Mouse (Mus musculus): Measurements from ENCODE around the gene Tgif1. TPM values are rescaled to one million over a fixed set of nuclear protein-coding genes. Genes with fewer than 3 reads are reported as not detected.

Tgif1 gene
- polyA plus RNA-seq, 1 experiment: 95.7 TPM

- no peak overlapping the region for H3K27ac ChIP-seq (ENCODE audit: insufficient read depth, low read length)
- TF ChIP-seq CTCF (IDR thresholded peaks at IDR 0.05; ENCODE audit: borderline replicate concordance, insufficient read depth, low read length) (no peak), POLR2A (IDR thresholded peaks at IDR 0.05; ENCODE audit: low read depth, low read length) (no peak)
- no peak overlapping the region for H3K4me3 ChIP-seq (ENCODE audit: insufficient read depth, low read length)
- no peaks in the 10 kb centered on the region for H3K4me1 ChIP-seq (ENCODE audit: control insufficient read depth, insufficient read depth, low read length)
Observed at GRCm38 (mm10) chr17:70886641-70887391, 33.5 kb upstream of the Tgif1 start.

- H3K27ac ChIP-seq (ENCODE audit: insufficient read depth, low read length): no peak overlapping the region
- H3K4me1 ChIP-seq (ENCODE audit: control insufficient read depth, insufficient read depth, low read length): no peaks in the 10 kb centered on the region
- H3K4me3 ChIP-seq (ENCODE audit: insufficient read depth, low read length): no peak overlapping the region
- TF ChIP-seq CTCF (IDR thresholded peaks at IDR 0.05; ENCODE audit: borderline replicate concordance, insufficient read depth, low read length) (no peak), POLR2A (IDR thresholded peaks at IDR 0.05; ENCODE audit: low read depth, low read length) (no peak)
Observed at GRCm38 (mm10) chr17:70885868-70886267, 32.5 kb upstream of the Tgif1 start.

GRCm38 (mm10) chr17:70881934-70882333 is 28.6 kb upstream of the Tgif1 start:
- Histone ChIP-seq H3K27ac (ENCODE audit: insufficient read depth, low read length) (no peak overlapping the region), H3K4me3 (ENCODE audit: insufficient read depth, low read length) (no peak overlapping the region), H3K4me1 (ENCODE audit: control insufficient read depth, insufficient read depth, low read length) (peaks cover 9% of the 10 kb centered on the region)
- TF ChIP-seq CTCF (IDR thresholded peaks at IDR 0.05; ENCODE audit: borderline replicate concordance, insufficient read depth, low read length) (no peak), POLR2A (IDR thresholded peaks at IDR 0.05; ENCODE audit: low read depth, low read length) (no peak)

- Histone ChIP-seq H3K4me1 (ENCODE audit: control insufficient read depth, insufficient read depth, low read length) (peaks cover 9% of the 10 kb centered on the region), H3K4me3 (ENCODE audit: insufficient read depth, low read length) (no peak overlapping the region), H3K27ac (ENCODE audit: insufficient read depth, low read length) (no peak overlapping the region)
- TF ChIP-seq POLR2A (IDR thresholded peaks at IDR 0.05; ENCODE audit: low read depth, low read length) (no peak), CTCF (IDR thresholded peaks at IDR 0.05; ENCODE audit: borderline replicate concordance, insufficient read depth, low read length) (no peak)
Observed at GRCm38 (mm10) chr17:70881194-70881593, 27.8 kb upstream of the Tgif1 start.

- no peak for TF ChIP-seq POLR2A (IDR thresholded peaks at IDR 0.05; ENCODE audit: low read depth, low read length)
- no peak for TF ChIP-seq CTCF (IDR thresholded peaks at IDR 0.05; ENCODE audit: borderline replicate concordance, insufficient read depth, low read length)
- H3K4me1 ChIP-seq (ENCODE audit: control insufficient read depth, insufficient read depth, low read length): peaks cover 9% of the 10 kb centered on the region
- H3K27ac ChIP-seq (ENCODE audit: insufficient read depth, low read length): peak overlapping the region; percentile 61; the same call in 1 of the 2 replicates
- H3K4me3 ChIP-seq (ENCODE audit: insufficient read depth, low read length): no peak overlapping the region
Observed at GRCm38 (mm10) chr17:70878237-70878636, 24.9 kb upstream of the Tgif1 start.

- Histone ChIP-seq H3K4me1 (ENCODE audit: control insufficient read depth, insufficient read depth, low read length) (peaks cover 7% of the 10 kb centered on the region), H3K4me3 (ENCODE audit: insufficient read depth, low read length) (no peak overlapping the region), H3K27ac (ENCODE audit: insufficient read depth, low read length) (no peak overlapping the region)
- TF ChIP-seq POLR2A (IDR thresholded peaks at IDR 0.05; ENCODE audit: low read depth, low read length): no peak
- no peak for TF ChIP-seq CTCF (IDR thresholded peaks at IDR 0.05; ENCODE audit: borderline replicate concordance, insufficient read depth, low read length)
Observed at GRCm38 (mm10) chr17:70873778-70874124, 20.4 kb upstream of the Tgif1 start.

- H3K4me1 ChIP-seq (ENCODE audit: control insufficient read depth, insufficient read depth, low read length): peaks cover 2% of the 10 kb centered on the region; the same call in 1 of the 2 replicates
- H3K27ac ChIP-seq (ENCODE audit: insufficient read depth, low read length): no peak overlapping the region
- no peak for TF ChIP-seq CTCF (IDR thresholded peaks at IDR 0.05; ENCODE audit: borderline replicate concordance, insufficient read depth, low read length)
- TF ChIP-seq POLR2A (IDR thresholded peaks at IDR 0.05; ENCODE audit: low read depth, low read length): peak; percentile 49
- no peak overlapping the region for H3K4me3 ChIP-seq (ENCODE audit: insufficient read depth, low read length)
Observed at GRCm38 (mm10) chr17:70872936-70873777, 19.8 kb upstream of the Tgif1 start.

GRCm38 (mm10) chr17:70872094-70872929 is 19.0 kb upstream of the Tgif1 start:
- Histone ChIP-seq H3K4me3 (ENCODE audit: insufficient read depth, low read length) (no peak overlapping the region), H3K27ac (ENCODE audit: insufficient read depth, low read length) (no peak overlapping the region), H3K4me1 (ENCODE audit: control insufficient read depth, insufficient read depth, low read length) (no peaks in the 10 kb centered on the region; the same call in 1 of the 2 replicates)
- no peak for TF ChIP-seq POLR2A (IDR thresholded peaks at IDR 0.05; ENCODE audit: low read depth, low read length)
- no peak for TF ChIP-seq CTCF (IDR thresholded peaks at IDR 0.05; ENCODE audit: borderline replicate concordance, insufficient read depth, low read length)

- no peak for TF ChIP-seq POLR2A (IDR thresholded peaks at IDR 0.05; ENCODE audit: low read depth, low read length)
- no peak for TF ChIP-seq CTCF (IDR thresholded peaks at IDR 0.05; ENCODE audit: borderline replicate concordance, insufficient read depth, low read length)
Observed at GRCm38 (mm10) chr17:70871676-70872075, 18.3 kb upstream of the Tgif1 start.

More at GRCm38 (mm10) chr17:70871676-70872075, 18.3 kb upstream of the Tgif1 start:
- H3K27ac ChIP-seq (ENCODE audit: insufficient read depth, low read length): no peak overlapping the region
- no peak overlapping the region for H3K4me3 ChIP-seq (ENCODE audit: insufficient read depth, low read length)
- no peaks in the 10 kb centered on the region; the same call in 1 of the 2 replicates for H3K4me1 ChIP-seq (ENCODE audit: control insufficient read depth, insufficient read depth, low read length)
